Mouse (Mus musculus): ENCODE measurements around the gene Nobox.

- TF ChIP-seq TAL1 (IDR thresholded peaks at IDR 0.05; ENCODE audit: low read length): no peak
- no peak for TF ChIP-seq GATA1 (IDR thresholded peaks at IDR 0.05; ENCODE audit: low read length)
These were observed 48.6 kb downstream of the Nobox start for GRCm38 (mm10) chr6:43260756-43261155.

Data from erythroblast, embryonic 14.5 days (primary cell).